Mouse (Mus musculus) CH12.LX (cell line): ENCODE measurements around the gene Mvd.

Experiments used
- CTCF ChIP-seq, 2 experiments: IDR thresholded peaks in 1 of 2; conservative IDR thresholded peaks in 1 of 2; 2 replicates each; pipeline ENCODE4 v1.5.1; 2011 to 2012; ENCODE audit warnings: low read depth in 2 of 2, low read length in 2 of 2, improper control_type of control experiment in 1 of 2, inconsistent platforms in 1 of 2, mild to moderate bottlenecking in 1 of 2, moderate library complexity in 1 of 2
- ELF1 ChIP-seq: IDR thresholded peaks from 2 replicates; pipeline ENCODE4 v1.6.1; 2014; ENCODE audit warnings: low read depth, mild to moderate bottlenecking, inconsistent platforms, low read length, improper control_type of control experiment
- HCFC1 ChIP-seq: IDR thresholded peaks from 2 replicates; pipeline ENCODE4 v1.6.1; 2012; ENCODE audit warnings: low read depth, mild to moderate bottlenecking, inconsistent platforms, low read length, improper control_type of control experiment
- PAX5 ChIP-seq: IDR thresholded peaks from 2 replicates; pipeline ENCODE4 v1.6.1; 2012; ENCODE audit warnings: low read length, inconsistent platforms, mixed read lengths
- POLR2A ChIP-seq: IDR thresholded peaks from 2 replicates; pipeline ENCODE4 v1.6.1; 2011; ENCODE audit warnings: low read depth, mild to moderate bottlenecking, improper control_type of control experiment, low read length
- POLR2AphosphoS2 ChIP-seq: IDR thresholded peaks from 2 replicates; pipeline ENCODE4 v1.6.1; 2011; ENCODE audit warnings: low read depth, low read length, improper control_type of control experiment
- SMC3 ChIP-seq: IDR thresholded peaks from 2 replicates; pipeline ENCODE4 v1.6.1; 2011; ENCODE audit warnings: low read depth, low read length, improper control_type of control experiment
- TBP ChIP-seq: conservative IDR thresholded peaks from 2 replicates; pipeline ENCODE4 v1.6.1; 2011; ENCODE audit warnings: low read depth, low read length, improper control_type of control experiment

- TF ChIP-seq PAX5 (no peak), SMC3 (no peak), HCFC1 (no peak), CTCF (conservative IDR thresholded peaks at IDR 0.05 in 1 of 2, IDR thresholded peaks at IDR 0.05 in 1 of 2; ENCODE audit: low read depth in 2 of 2, low read length in 2 of 2) (no peak), TBP (no peak), POLR2AphosphoS2 (no peak), POLR2A (no peak), ELF1 (no peak)
Observed at GRCm38 (mm10) chr8:122419881-122420555, 23.2 kb downstream of the Mvd start.
